Mouse (Mus musculus): ENCODE measurements at regions not wholly inside any gene's neighbourhood (a gene's known extent, or its start where the extent isn't known, plus 50 kb on each side); places are given as distances from the start of the nearest gene placed in this dataset.
A peak's percentile ranks its signal among the peaks of the same experiment; 100 is the strongest.

DNA sequence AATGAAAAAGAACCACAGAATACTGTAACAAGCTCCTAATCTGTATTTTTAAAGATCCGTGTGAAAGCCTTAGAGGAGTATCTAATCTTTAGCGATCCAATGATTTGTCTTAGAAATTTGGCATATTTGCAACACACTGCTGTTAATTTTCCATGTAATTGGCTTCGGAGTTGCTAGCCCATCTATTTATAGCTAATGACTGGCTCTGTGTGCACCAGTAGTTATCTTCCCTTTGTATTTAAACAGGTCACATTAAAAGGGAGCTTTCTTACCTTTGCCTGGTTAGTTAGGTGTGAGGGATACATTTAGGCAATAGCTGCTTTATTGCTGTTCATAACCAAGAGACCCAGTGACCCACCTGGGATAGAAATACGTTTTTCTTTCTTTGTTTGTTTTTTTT, 256.3 kb upstream of the Mme start:
- no peak for DNase-seq

DNA sequence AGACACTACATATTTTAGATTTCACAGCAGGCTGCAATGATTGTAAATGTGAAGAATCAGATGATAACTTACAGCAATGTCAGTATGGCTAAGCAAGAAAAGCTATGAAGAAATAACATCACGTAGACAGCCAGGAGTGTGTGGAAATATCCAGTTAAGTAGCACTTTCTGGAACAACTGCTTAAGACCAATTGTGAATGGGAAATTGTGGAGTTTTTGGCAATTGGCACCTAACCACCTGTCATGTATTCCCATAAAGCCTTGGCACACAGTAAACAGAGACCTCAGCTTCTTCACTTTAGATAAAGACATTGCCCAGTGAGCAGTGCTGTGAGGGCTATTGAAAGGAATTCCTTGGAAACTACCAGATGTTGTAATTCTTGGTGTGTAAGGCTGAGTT, 264.4 kb upstream of the Mme start:
- DNase-seq = no peak

DNA sequence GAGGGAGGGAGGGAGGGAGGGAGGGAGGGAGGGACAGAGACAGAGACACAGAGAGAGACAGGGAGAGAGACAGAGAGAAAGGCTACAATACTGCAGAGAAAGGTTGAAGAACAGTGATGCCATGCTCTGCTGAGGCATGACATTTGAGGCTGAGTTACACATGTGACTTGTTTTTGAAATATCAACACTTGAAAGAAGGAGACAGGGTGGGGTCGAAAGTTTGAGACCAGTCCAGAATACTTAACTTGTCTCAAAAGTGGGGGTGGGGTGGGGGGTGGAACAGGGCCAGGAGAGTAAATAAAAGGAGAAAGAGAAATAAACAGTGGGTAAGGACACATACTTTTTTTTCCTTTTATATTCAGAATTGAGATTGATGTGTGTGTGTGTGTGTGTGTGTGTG, 278.1 kb upstream of the Mme start:
- DNase-seq = no peak

DNA sequence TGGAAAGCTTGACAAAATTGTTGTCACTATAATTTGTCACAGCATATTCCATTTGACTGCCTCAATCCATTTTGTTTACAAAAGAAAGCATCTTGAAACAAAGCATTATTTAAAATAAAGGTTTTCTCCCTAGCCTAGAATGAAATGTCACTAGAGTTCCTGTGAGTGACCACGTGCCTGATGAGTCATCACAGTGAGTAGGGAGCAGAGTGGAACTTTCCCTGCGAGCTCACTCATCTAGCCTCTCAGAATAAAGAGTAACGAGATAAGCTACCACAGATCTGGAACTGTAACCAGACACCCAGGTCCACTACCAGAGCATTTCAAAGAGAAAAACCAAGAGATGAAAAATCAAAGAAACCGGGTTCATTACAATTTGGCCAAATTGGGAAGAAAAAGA, 278.7 kb upstream of the Mme start:
- DNase-seq = no peak

DNA sequence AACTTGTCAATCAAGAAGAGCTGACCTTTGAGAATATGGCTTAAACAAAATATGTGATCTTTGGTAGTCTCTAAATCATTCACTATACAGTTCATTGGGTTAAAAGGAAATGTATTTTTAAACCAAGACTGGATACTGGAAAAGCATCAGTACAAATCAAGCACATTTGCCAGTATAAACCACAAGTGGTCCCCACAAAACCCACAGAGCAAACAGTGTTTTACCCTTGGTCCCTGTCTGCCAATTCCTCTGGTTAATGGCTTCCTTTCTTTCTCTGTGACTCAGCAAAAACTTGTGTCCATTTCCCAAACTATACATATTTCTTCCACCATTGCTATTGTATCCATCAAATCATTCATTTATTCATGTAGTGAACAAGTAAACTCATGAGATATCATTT, 296.0 kb upstream of the Mme start:
- DNase-seq = no peak

DNA sequence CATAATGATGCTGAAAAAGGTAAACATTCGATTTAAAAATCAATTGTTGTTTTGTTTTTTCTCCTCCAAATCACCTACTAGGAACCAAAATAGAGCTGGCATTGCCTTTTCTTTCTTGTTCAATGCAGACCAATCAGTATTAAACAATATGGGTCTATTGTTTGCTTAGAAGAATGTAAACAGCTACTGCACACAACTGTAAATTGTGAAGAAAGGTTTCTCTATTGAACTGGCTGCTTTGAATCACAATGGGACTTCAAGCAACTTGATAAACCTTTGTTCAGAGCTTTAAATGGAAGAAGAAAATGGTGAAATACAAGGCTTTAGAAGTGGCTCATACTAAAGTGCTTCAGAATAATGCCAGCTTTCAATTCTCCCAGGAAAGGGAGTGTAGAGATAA, 302.7 kb upstream of the Mme start:
- no peak for DNase-seq

DNA sequence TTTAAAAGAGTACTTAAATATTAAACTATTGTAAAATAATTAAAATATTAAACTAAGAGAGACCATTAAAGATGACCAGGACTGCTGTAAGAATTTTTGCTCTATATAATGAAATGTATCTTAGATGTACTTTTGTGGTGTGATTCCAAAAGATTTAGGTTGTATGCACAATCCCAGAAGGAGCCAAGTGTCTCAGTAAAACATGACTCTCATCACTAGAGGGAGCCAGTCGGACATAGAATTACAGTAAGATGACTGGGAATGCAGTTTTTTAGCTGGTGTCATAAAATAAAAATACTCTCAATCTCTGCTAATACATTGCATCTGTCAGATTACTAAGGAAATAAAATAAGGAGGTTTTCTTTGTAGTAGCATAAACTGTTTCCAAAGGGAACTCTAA, 316.9 kb upstream of the Mme start:
- DNase-seq = peak; percentile 50

DNA sequence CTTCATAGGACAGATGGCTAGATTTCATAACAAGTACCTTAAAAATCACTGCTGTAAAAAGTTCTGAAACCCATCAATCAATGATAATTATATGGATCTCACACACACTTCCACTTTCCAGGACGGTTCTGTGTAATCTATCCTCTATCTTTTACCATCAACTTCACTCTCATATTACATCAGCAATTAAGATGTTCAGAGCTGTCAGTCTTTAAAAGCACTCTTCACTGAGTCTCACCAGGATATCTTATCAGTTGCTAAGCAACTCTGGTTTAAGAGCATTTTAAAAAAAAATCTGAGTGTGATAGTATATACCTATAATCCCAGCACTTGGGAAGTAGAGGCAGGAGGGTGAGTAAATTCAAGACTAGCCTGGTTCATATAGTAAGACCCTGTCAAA, 312.0 kb upstream of the Gpr149 start:
- no peak for DNase-seq

DNA sequence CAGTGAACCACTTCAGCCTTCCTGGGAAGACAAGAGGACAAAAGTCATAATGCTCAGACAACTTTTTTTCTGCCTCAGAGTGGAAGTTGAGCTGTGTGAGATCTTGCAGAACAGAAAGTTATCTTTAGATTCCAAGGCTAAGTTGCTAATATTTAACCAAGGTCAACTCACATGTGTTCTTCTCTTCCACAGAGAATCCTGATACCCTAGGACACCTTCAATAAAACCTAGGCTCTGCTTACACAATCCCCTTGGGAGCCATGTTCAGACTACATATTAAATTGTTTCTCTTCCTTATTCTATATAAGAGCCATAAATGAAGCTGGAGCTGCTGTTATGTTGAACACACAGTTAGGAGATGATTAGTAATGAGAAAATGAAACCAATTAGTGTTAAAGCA, 280.2 kb upstream of the Gpr149 start:
- no peak for DNase-seq

DNA sequence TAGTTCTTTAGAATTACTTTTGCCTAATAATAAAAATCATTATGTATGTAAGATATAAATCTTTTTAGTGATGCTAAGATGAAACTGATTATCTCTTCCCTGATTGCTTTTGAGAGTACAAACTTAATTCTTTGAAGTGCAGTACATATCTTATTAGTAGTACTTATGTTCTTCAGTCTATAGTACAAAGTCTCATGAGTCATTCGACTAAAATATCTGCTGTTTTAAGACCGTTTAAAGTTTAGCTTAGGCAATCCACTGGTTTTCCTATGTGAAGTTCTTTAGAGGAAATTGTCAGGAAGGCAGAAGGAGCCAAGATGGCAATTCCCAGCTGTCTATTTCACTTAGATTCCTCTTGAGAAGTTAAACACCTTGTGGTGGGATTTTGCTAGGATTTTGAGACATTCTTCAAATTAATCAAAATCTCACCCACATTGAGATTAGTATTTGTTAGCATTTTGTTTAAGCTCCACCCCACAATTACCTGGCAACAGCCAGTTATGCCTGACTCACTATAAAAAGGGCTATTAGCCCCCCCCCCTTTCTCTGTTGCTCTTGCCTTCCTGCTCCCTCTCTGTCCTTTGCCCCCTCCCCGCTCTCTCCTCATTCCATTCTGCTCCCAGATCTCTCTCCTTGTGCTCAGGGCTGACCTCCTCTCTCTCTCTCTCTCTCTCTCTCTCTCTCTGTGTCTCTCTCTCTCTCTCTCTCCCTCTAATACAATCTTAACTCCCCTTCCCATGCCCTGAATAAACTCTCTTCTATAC, 277.6 kb upstream of the Gpr149 start:
- no peak for DNase-seq

DNA sequence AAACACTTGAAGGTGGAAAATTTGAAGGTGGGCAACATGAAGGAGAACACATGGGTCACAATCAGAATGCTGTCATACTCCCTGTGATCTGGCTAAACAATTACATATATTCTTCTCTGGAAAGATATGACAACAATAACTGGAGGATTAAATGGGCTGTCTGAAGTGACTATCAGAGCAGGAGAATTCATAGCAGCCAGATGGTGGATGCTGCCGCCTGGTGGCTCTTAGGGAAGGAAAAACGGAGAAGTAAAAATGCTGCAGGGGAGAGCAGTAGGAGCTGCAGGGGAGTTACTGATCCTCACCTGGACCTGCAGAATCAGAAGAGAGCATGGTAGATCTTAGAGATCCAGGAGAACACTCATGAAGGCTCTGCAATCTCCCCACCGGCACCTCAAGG, 255.8 kb upstream of the Gpr149 start:
- no peak for DNase-seq

DNA sequence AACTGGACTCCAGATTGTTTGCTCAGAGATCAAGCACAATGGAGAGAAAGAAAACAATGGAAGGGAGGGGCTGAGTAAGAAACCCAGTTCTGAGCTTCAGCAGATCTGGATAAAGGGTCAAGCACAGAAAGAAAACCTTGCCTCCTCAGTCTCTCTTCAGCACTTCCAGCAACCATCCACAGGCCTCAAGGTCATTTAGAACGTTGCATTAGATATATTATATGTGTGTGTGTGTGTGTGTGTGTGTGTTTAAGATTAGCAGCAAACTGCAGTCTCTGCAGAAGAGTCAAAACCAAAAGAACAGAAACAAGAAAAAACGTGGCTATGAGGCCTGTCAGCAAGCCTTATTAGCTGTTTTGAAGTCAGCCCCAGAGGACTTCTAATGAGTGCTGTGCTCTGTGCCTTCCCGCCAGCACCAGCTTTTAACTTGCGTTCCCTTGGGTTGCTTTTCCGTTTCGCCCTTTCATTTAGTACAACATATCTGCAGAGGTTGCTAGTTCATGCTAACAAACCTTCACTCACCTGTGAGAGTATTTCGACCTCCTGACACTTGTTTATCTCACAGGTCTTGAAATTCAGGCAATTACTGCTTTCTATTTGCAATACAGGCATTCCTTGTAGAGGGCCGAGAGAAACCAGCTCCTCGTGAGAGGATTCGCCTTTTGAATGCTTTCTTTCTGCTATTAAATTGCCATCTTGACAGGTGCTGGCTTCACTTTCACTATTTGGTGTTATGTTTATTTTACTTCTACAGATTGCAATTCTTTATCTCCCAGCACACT, 230.9 kb upstream of the Gpr149 start:
- no peak for DNase-seq

DNA sequence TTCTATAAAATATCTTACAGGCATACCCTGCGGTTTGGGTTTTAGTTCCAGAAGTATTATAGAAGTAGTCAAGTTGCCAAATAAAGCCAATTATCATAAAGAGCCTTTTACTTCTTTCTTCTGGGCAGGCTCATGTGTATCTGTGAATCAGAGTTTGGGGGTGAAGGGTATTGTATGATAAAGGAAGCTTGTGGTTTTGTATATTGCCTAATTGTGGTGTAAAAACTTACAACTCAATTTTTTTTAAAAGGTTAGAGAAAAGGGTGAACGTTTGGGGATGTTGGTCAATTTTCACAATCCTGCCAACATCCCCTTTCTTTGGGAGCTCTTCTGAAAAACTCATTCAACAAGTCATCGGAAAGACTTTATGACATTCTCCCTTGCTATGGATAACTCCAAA, 219.0 kb upstream of the Gpr149 start:
- DNase-seq = no peak

DNA sequence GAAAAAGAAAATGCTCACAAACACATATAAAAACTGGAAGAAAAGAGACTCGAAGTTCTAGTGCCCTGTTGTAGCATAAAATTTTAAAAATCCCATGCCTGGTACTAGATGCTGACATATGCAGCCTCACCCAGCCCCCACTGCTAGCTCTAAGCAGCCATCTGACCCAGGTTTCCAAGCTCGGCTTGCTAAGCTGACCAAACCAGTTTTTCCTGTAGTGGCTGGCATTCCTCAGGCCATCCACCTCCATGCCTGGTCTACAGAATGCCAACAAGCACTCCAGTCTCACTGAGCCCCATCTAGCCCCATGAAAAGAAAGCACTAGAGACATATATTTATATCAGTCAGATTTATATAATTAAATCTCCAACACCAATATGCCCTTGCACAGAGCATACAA, 196.1 kb upstream of the Gpr149 start:
- DNase-seq = no peak

DNA sequence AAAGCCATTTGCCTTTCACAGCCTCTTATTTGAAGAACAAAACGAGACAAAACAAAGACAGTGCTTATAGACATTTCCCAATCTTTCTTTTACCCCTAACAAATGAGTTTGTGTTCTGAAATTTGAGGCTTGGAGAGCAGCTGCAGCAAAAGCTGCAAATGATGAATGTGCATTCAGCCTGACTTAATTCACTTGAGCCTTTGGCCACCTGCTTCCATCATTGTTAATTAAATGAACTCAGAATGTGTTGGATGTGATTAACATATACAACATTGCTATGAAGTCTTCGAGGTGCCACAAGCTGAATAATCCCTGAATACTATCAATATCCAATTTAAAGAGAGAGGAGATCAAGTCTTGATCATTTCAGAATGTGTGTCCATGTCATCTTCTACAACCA, 181.3 kb upstream of the Gpr149 start:
- DNase-seq = no peak
